29 mouse cellular contexts compared by ENCODE assay signal in the genomic region with DNA sequence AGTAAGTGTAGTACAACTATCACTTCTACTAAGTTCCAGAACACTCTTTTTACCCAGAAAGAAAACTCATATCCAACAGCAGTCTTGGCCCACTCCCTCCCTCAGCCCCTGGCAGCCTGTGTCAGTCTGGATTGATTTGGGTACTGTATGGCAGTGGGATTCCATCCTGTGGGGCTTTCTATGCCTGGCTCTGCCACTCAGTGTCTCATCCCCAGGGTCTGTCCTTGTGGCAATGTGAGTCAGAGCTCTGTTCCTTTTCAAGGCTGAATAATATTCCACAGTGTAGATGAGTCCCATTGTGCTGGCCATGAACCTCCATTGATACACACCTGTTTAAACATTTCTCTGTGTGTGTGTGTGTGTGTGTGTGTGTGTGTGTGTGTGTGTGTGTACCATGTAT. TPM values are rescaled to one million over a fixed set of nuclear protein-coding genes. Genes with fewer than 3 reads are reported as not detected.
DNase-seq lines count a peak whose midpoint lies in the region; TF ChIP-seq lines count a peak whose summit lies in the region.
"Had no signal": no experiment of that assay in that cellular context is flagged by ENCODE, and none has a peak within 500 bp of the region (broad histone marks: within the 10 kb centered on the region; RNA-seq: fewer than 3 reads in every experiment).

No protein-coding gene starts in this region.

- no peak for TF ChIP-seq CTCF in gastrocnemius, adult 2 months (IDR thresholded peaks at IDR 0.05)
- TF ChIP-seq CTCF in heart, adult 2 months (IDR thresholded peaks at IDR 0.05) = no peak
- no peak for TF ChIP-seq CTCF in bone marrow, adult 2 months (IDR thresholded peaks at IDR 0.05; ENCODE audit: control insufficient read depth, insufficient read depth, low read length)

- H3K9ac ChIP-seq in heart, adult 2 months (ENCODE audit: low read depth, low read length) = no peak overlapping the region
- H3K9ac ChIP-seq: embryonic facial prominence, embryonic 13.5 days; embryonic facial prominence, embryonic 15.5 days; forebrain, embryonic 12.5 days had no signal

- no peaks in the 10 kb centered on the region for H3K79me2 ChIP-seq in heart, adult 2 months (replicated peaks; ENCODE audit: control insufficient read depth, insufficient read depth, low read length)

- TF ChIP-seq EP300 in heart, adult 2 months (IDR thresholded peaks at IDR 0.05; ENCODE audit: insufficient read depth, low read depth, low read length) = no peak

- no peak overlapping the region for H3K4me3 ChIP-seq in gastrocnemius, adult 2 months
- no peak overlapping the region for H3K4me3 ChIP-seq in heart, adult 2 months
- no peak overlapping the region for H3K4me3 ChIP-seq in bone marrow, adult 2 months (replicated peaks; ENCODE audit: control insufficient read depth, low read depth, low read length)
- H3K4me3 ChIP-seq in brown adipose tissue, adult 24 weeks (ENCODE audit: insufficient read depth, low read depth, low read length) = no peak overlapping the region
- H3K4me3 ChIP-seq: embryonic facial prominence, embryonic 13.5 days; embryonic facial prominence, embryonic 15.5 days; erythroblast, embryonic 14.5 days; forebrain, embryonic 10.5 days; forebrain, embryonic 12.5 days had no signal

- H3K4me1 ChIP-seq in heart, adult 2 months (ENCODE audit: control insufficient read depth, insufficient read depth, low read length) = peaks cover 30% of the 10 kb centered on the region
- H3K4me1 ChIP-seq in bone marrow, adult 2 months (ENCODE audit: control insufficient read depth, insufficient read depth, low read length) = peaks cover 8% of the 10 kb centered on the region
- peaks cover 28% of the 10 kb centered on the region for H3K4me1 ChIP-seq in brown adipose tissue, adult 24 weeks (ENCODE audit: control insufficient read depth, insufficient read depth, insufficient read length, low read length)
- H3K4me1 ChIP-seq: embryonic facial prominence, embryonic 13.5 days; embryonic facial prominence, embryonic 15.5 days; forebrain, embryonic 10.5 days; forebrain, embryonic 12.5 days had no signal

- intact Hi-C loops in gastrocnemius, adult 2 months (cut with DNase I) = no loop called here
- intact Hi-C loops in gastrocnemius, postnatal 36 days (cut with DNase I) = no loop called here
- intact Hi-C loops in heart, adult 2 months (cut with DNase I) = no loop called here

- peak overlapping the region; percentile 81 for H3K27ac ChIP-seq in gastrocnemius, adult 2 months
- peak overlapping the region; percentile 75 for H3K27ac ChIP-seq in heart, adult 2 months
- H3K27ac ChIP-seq in bone marrow, adult 2 months (ENCODE audit: control insufficient read depth, insufficient read depth, low read depth, low read length, poor library complexity) = peak overlapping the region; percentile 50; the same call in 1 of the 2 replicates
- peak overlapping the region; percentile 100 for H3K27ac ChIP-seq in brown adipose tissue, adult 24 weeks (replicated peaks; ENCODE audit: low read depth, low read length)
- H3K27ac ChIP-seq: embryonic facial prominence, embryonic 13.5 days; embryonic facial prominence, embryonic 15.5 days; forebrain, embryonic 10.5 days; forebrain, embryonic 12.5 days had no signal

- no peak for TF ChIP-seq POLR2A in heart, adult 2 months (IDR thresholded peaks at IDR 0.05; ENCODE audit: insufficient read depth, low read depth, low read length)
- TF ChIP-seq POLR2A in bone marrow, adult 2 months (IDR thresholded peaks at IDR 0.05; ENCODE audit: borderline replicate concordance, control insufficient read depth, low read depth, low read length) = no peak

- no peak for DNase-seq in gastrocnemius, adult 2 months
- DNase-seq in gastrocnemius, postnatal 36 days = no peak
- no peak for DNase-seq in heart, adult 2 months
- no peak for DNase-seq in heart, adult 8-10 months (ENCODE audit: low spot score)
- DNase-seq in ovary, postnatal 14 days (ENCODE audit: low spot score) = no peak
- DNase-seq: adrenal gland, adult 8-10 months; adrenal gland, postnatal 14 days; cerebellum, adult 11 months; cerebellum, adult 18-20 months; cerebellum, adult 8-10 months; cerebellum, adult 9-11 months; cerebellum, postnatal 14 days; cerebellum, postnatal 36 days; embryo, embryonic 11 days had no signal

- no peaks in the 10 kb centered on the region for H3K27me3 ChIP-seq in heart, adult 2 months (ENCODE audit: control insufficient read depth, insufficient read depth, low read length)
- H3K27me3 ChIP-seq: embryonic facial prominence, embryonic 13.5 days; embryonic facial prominence, embryonic 15.5 days; forebrain, embryonic 12.5 days had no signal

- H3K36me3 ChIP-seq in heart, adult 2 months (ENCODE audit: control insufficient read depth, insufficient read depth, low read length) = peaks cover 3% of the 10 kb centered on the region; the same call in 1 of the 2 replicates
- H3K36me3 ChIP-seq: embryonic facial prominence, embryonic 13.5 days; embryonic facial prominence, embryonic 15.5 days; forebrain, embryonic 10.5 days; forebrain, embryonic 12.5 days had no signal

RNA-seq across cellular contexts. Expression of a gene that starts 26.9 kb away (rescaled TPM):
- 10 to 100 TPM; 25.8 to 26.0 TPM for total RNA-seq in gastrocnemius, adult 2 months (2021)
- 10 to 100 TPM; 21.4 to 22.4 TPM for total RNA-seq in gastrocnemius, postnatal 36 days (2021)
- 10 to 100 TPM; 44.6 to 48.8 TPM for total RNA-seq in heart, adult 2 months (2021)
- polyA plus RNA-seq in heart, adult 2 months (2012; rRNA removed) = 74.3 and 77.0 TPM in 2 replicates
- total RNA-seq in heart, adult 8-10 months (2022) = 10 to 100 TPM; 42.0 to 48.4 (median 43.4) TPM
- polyA plus RNA-seq in bone marrow, adult 2 months (2011; ENCODE audit: insufficient read depth, insufficient read length, low replicate concordance, missing spikeins) = 27.1 and 51.8 TPM in 2 replicates
- polyA plus RNA-seq in brown adipose tissue, adult 24 weeks (2012; ENCODE audit: insufficient read depth, insufficient read length, missing spikeins) = 35.6 and 49.6 TPM in 2 replicates

RNA-seq across cellular contexts. Expression of a gene that starts 38.4 kb away (rescaled TPM):
- total RNA-seq in gastrocnemius, adult 2 months (2021) = 1 to 10 TPM; 2.8 to 4.8 TPM
- 1 to 10 TPM; 2.0 to 3.0 TPM for total RNA-seq in gastrocnemius, postnatal 36 days (2021)
- 1 to 10 TPM; 6.7 to 8.5 TPM for total RNA-seq in heart, adult 2 months (2021)
- 1.1 and 2.9 TPM in 2 replicates for polyA plus RNA-seq in heart, adult 2 months (2012; rRNA removed)
- 1 to 10 TPM; 5.4 to 8.3 (median 7.5) TPM for total RNA-seq in heart, adult 8-10 months (2022)
- 514 and 1,002 TPM in 2 replicates for polyA plus RNA-seq in bone marrow, adult 2 months (2011; ENCODE audit: insufficient read depth, insufficient read length, low replicate concordance, missing spikeins)
- polyA plus RNA-seq in brown adipose tissue, adult 24 weeks (2012; ENCODE audit: insufficient read depth, insufficient read length, missing spikeins) = not detected in 2 replicates

RNA-seq across cellular contexts. Expression of a gene that starts 47.1 kb away (rescaled TPM):
- total RNA-seq in gastrocnemius, adult 2 months (2021) = 1 to 10 TPM; 7.8 to 9.5 TPM
- 1 to 10 TPM; 8.3 to 8.6 TPM for total RNA-seq in gastrocnemius, postnatal 36 days (2021)
- 10 to 100 TPM; 21.4 to 23.2 TPM for total RNA-seq in heart, adult 2 months (2021)
- polyA plus RNA-seq in heart, adult 2 months (2012; rRNA removed) = 21.2 and 29.9 TPM in 2 replicates
- total RNA-seq in heart, adult 8-10 months (2022) = 10 to 100 TPM; 18.4 to 23.2 (median 21.9) TPM
- polyA plus RNA-seq in bone marrow, adult 2 months (2011; ENCODE audit: insufficient read depth, insufficient read length, low replicate concordance, missing spikeins) = 34.8 and 47.9 TPM in 2 replicates
- polyA plus RNA-seq in brown adipose tissue, adult 24 weeks (2012; ENCODE audit: insufficient read depth, insufficient read length, missing spikeins) = 26.9 and 41.8 TPM in 2 replicates

RNA-seq across cellular contexts. Expression of a gene that starts 52.2 kb away (rescaled TPM):
- 10 to 100 TPM in 1 of 2 experiments, 1 to 10 TPM in 1; 9.1 to 38.9 TPM for total RNA-seq in gastrocnemius, adult 2 months (2021)
- 10 to 100 TPM in 1 of 2 experiments, 1 to 10 TPM in 1; 9.3 to 26.4 TPM for total RNA-seq in gastrocnemius, postnatal 36 days (2021)
- total RNA-seq in heart, adult 2 months (2021) = 10 to 100 TPM; 76.0 to 92.7 TPM
- polyA plus RNA-seq in heart, adult 2 months (2012; rRNA removed) = 21.1 and 42.6 TPM in 2 replicates
- 10 to 100 TPM; 40.3 to 74.6 (median 52.7) TPM for total RNA-seq in heart, adult 8-10 months (2022)
- polyA plus RNA-seq in bone marrow, adult 2 months (2011; ENCODE audit: insufficient read depth, insufficient read length, low replicate concordance, missing spikeins) = 123 and 179 TPM in 2 replicates
- 30.6 and 88.0 TPM in 2 replicates for polyA plus RNA-seq in brown adipose tissue, adult 24 weeks (2012; ENCODE audit: insufficient read depth, insufficient read length, missing spikeins)
- total RNA-seq: MEL had no signal

RNA-seq across cellular contexts. Expression of a gene that starts 53.2 kb away (rescaled TPM):
- total RNA-seq in gastrocnemius, adult 2 months (2021) = not detected
- total RNA-seq in gastrocnemius, postnatal 36 days (2021) = not detected
- not detected for total RNA-seq in heart, adult 2 months (2021)
- polyA plus RNA-seq in heart, adult 2 months (2012; rRNA removed) = not detected in 2 replicates
- total RNA-seq in heart, adult 8-10 months (2022) = not detected
- not detected in 2 replicates for polyA plus RNA-seq in bone marrow, adult 2 months (2011; ENCODE audit: insufficient read depth, insufficient read length, low replicate concordance, missing spikeins)
- not detected in 2 replicates for polyA plus RNA-seq in brown adipose tissue, adult 24 weeks (2012; ENCODE audit: insufficient read depth, insufficient read length, missing spikeins)
- total RNA-seq: adrenal gland, adult 8-10 months; adrenal gland, postnatal 14 days; adrenal gland, postnatal 4 days; common myeloid progenitor, adult 5-6 weeks; ES-E14; MEL had no signal
- polyA plus RNA-seq: C2C12; embryonic facial prominence, embryonic 11.5 days; embryonic facial prominence, embryonic 13.5 days; embryonic facial prominence, embryonic 15.5 days; erythroblast, embryonic 14.5 days; forebrain, embryonic 10.5 days; forebrain, embryonic 12.5 days; forebrain, embryonic 14.5 days; forebrain, embryonic 16.5 days had no signal

Comparison
In these comparisons a context has a peak if more than half of its experiments do, and no peak if none do; other contexts are left out.
1. H3K27ac ChIP-seq: peak in every context shown above with its lines; median percentile 100 in brown adipose tissue, adult 24 weeks; 81 in gastrocnemius, adult 2 months; 75 in heart, adult 2 months; 50 in bone marrow, adult 2 months.